Mouse (Mus musculus) embryonic facial prominence, embryonic 13.5 days (tissue): ENCODE results near the gene Nyx. TPM values are rescaled to one million over a fixed set of nuclear protein-coding genes. Genes with fewer than 3 reads are reported as not detected.

ENCODE experiments used
- ATAC-seq: fragments of 200-750 bp; cut with Nextera tagmentation; 2 replicates; pipeline ENCODE4 v1.8.0; 2017; ENCODE audit warnings: low read depth; ENCODE audit not compliant: insufficient number of reproducible peaks, insufficient read depth, low FRiP score, low TSS enrichment
- H3K27ac ChIP-seq: fragments of 300-500 bp; sonication (generic); 2 replicates; pipeline ENCODE4 v1.5.1; 2015; ENCODE audit warnings: moderate library complexity, mild to moderate bottlenecking, inconsistent platforms
- H3K27me3 ChIP-seq: fragments of 300-500 bp; sonication (generic); 2 replicates; pipeline ENCODE4 v1.6.1; 2015; ENCODE audit warnings: mild to moderate bottlenecking, inconsistent platforms
- H3K36me3 ChIP-seq: fragments of 300-500 bp; sonication (generic); 2 replicates; pipeline ENCODE4 v1.6.1; 2015; ENCODE audit warnings: mild to moderate bottlenecking, inconsistent platforms
- H3K4me1 ChIP-seq: fragments of 300-500 bp; sonication (generic); 2 replicates; pipeline ENCODE4 v1.6.1; 2015; ENCODE audit warnings: inconsistent platforms
- H3K4me2 ChIP-seq: fragments of 300-500 bp; sonication (generic); 2 replicates; pipeline ENCODE4 v1.6.1; 2015; ENCODE audit warnings: moderate library complexity, mild to moderate bottlenecking, inconsistent platforms
- H3K4me3 ChIP-seq: fragments of 300-500 bp; sonication (generic); 2 replicates; pipeline ENCODE4 v1.5.1; 2015; ENCODE audit warnings: mild to moderate bottlenecking, inconsistent platforms
- H3K9ac ChIP-seq: fragments of 300-500 bp; sonication (generic); 2 replicates; pipeline ENCODE4 v1.6.1; 2015; ENCODE audit warnings: mild to moderate bottlenecking, inconsistent platforms
- H3K9me3 ChIP-seq: fragments of 300-500 bp; sonication (generic); 2 replicates; pipeline ENCODE4 v1.6.1; 2016; ENCODE audit warnings: inconsistent platforms
- WGBS: fragments of 180-500 bp; shearing (Covaris S2); methylation state at CpG from one replicate; pipeline ENCODE4 v1.1.7; 2015; ENCODE audit warnings: mixed read lengths; 5-methylcytosine and 5-hydroxymethylcytosine counted together
- polyA plus RNA-seq: library from polyadenylated mRNA; unstranded; fragments of >200 nt; fragmentation: Nextera tagmentation; extraction: Ambion mirVana; gene quantifications from 2 replicates; pipeline ENCODE4 v1.2.1, GENCODE M21; 2015

The Nyx gene
- polyA plus RNA-seq, 1 experiment from 2014 or later = 0.07 TPM

DNA sequence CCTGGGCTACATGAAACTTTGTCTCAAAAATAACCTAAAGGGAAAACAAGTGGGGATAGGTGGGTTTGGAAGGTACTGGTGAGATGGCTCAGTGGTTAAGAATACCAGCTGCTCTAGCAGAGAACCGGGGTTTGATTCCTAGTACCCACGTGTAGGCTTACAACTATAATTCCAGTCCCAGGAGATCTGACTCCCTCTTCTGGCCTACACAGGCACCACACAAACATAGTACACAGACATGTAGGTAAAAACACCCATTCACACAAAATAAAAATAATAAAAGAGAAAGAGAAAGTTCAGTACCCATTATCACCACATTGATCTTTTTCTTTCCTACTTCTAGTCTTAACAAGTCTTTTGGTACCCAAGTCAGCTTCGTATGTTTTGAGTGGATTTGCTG is 6.0 kb downstream of the Nyx start:
- no peak overlapping the region for H3K4me2 ChIP-seq
- H3K27ac ChIP-seq = no peak overlapping the region
- ATAC-seq = no peak
- H3K27me3 ChIP-seq = peaks cover 42% of the 10 kb centered on the region
- 69% methylated on average over 3 of the region's 3 CpGs for WGBS
- no peaks in the 10 kb centered on the region for H3K36me3 ChIP-seq
- 0 out of 2 replicates have a peak, but pooled peaks cover 1% of the 10 kb centered on the region for H3K4me1 ChIP-seq
- no peaks in the 10 kb centered on the region for H3K9me3 ChIP-seq
- H3K4me3 ChIP-seq = no peak overlapping the region
- no peak overlapping the region for H3K9ac ChIP-seq

DNA sequence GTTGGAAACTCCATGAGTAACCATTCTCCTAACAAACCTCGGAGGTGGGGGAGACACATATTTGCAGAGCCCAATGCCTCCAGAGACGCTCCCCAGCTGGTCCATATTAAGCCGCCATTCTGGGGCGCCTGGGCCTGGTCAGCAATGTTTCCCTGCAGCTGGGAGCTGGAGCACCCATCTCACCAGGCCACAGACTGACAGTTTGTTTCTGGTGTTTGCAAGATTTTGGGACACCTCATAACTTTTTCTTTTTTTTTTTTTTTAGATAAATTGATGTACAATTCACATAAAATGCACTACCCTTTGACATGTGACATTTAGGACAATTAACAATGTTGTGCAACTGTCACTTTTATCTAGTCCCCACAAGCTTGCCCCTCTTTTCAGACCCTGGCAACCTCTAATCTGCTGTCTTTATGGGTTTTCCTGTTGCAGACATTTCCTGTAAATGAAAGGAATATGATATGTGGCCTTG is 6.9 kb downstream of the Nyx start:
- 58% methylated on average over 4 of the region's 4 CpGs for WGBS
- no peak overlapping the region for H3K27ac ChIP-seq
- H3K9me3 ChIP-seq = no peaks in the 10 kb centered on the region
- H3K4me3 ChIP-seq = no peak overlapping the region
- no peaks in the 10 kb centered on the region for H3K4me1 ChIP-seq
- no peaks in the 10 kb centered on the region for H3K36me3 ChIP-seq
- no peak overlapping the region for H3K4me2 ChIP-seq
- no peak overlapping the region for H3K9ac ChIP-seq
- no peak for ATAC-seq
- H3K27me3 ChIP-seq = peaks cover 38% of the 10 kb centered on the region

DNA sequence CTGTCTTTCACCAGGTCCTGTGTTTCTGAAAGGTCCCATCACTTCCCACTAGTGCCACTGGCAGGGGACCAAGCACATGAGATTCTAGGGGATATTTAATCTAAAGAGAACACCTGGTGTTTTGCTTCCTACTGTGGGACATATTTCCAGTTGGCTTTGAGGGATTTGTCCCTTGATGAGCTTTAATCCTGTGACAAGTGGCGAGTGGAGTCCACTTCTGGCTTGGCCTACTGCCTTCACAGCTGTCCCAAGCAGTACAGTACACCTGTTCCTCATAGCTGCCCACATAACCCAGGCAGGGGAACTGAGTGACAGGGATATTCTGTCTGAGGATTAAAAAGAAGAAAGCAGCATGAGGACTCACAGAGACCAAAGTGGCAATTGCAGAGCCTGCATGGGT is 9.5 kb downstream of the Nyx start:
- H3K4me1 ChIP-seq = no peaks in the 10 kb centered on the region
- no peak overlapping the region for H3K27ac ChIP-seq
- H3K4me3 ChIP-seq = no peak overlapping the region
- no peak overlapping the region for H3K9ac ChIP-seq
- no peaks in the 10 kb centered on the region for H3K36me3 ChIP-seq
- WGBS = 52% methylated on average over 1 of the region's 1 CpGs
- H3K9me3 ChIP-seq = no peaks in the 10 kb centered on the region
- H3K4me2 ChIP-seq = no peak overlapping the region
- peaks cover 41% of the 10 kb centered on the region for H3K27me3 ChIP-seq
- no peak for ATAC-seq

DNA sequence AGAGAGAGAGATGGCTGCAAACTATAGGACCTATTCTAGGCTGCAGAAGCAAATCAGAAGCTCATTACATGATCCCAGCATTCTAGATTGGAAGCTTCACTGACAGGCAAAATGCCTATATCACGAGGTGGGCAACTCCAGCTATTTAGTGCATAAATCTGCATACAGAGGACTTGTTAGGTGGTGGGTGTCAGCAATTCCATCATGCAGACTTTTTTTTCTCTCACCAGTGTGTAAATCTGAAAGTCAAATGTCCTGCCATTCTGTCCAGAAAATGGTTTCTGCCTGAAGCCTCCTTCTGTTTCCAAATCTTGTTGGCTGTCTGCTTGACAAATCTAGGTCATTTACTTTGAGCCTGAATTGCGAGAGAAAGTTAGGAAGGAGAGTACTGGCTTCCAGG is 11.7 kb downstream of the Nyx start:
- H3K9me3 ChIP-seq = no peaks in the 10 kb centered on the region
- no peak overlapping the region for H3K4me2 ChIP-seq
- WGBS = 64% methylated on average over 2 of the region's 2 CpGs
- H3K36me3 ChIP-seq = no peaks in the 10 kb centered on the region
- H3K9ac ChIP-seq = no peak overlapping the region
- H3K27me3 ChIP-seq = peaks cover 35% of the 10 kb centered on the region
- H3K4me3 ChIP-seq = no peak overlapping the region
- no peak for ATAC-seq
- H3K4me1 ChIP-seq = no peaks in the 10 kb centered on the region
- no peak overlapping the region for H3K27ac ChIP-seq

DNA sequence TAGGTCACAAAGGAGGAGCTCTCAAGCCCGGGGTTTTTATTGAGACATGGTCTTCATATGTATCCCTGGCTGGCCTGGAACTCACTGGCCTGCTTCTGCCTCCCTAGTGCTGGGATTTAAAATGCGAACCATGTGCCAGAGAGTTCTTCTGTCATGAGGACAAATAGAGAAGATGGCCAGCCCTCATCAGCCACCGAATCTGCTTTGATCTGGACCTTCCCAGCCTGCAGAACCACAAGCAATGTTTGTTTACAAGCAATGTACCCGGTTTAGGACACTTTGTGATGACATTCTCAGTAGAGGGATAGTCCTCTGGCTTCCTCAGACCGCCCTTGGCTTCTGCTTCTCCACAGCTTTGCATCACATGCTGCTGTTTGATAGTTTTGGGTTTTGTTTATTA is 12.4 kb downstream of the Nyx start:
- H3K9ac ChIP-seq = no peak overlapping the region
- no peak overlapping the region for H3K4me2 ChIP-seq
- no peak overlapping the region for H3K4me3 ChIP-seq
- H3K27me3 ChIP-seq = peaks cover 33% of the 10 kb centered on the region
- 70% methylated on average over 5 of the region's 5 CpGs for WGBS
- no peaks in the 10 kb centered on the region for H3K36me3 ChIP-seq
- H3K4me1 ChIP-seq = no peaks in the 10 kb centered on the region
- no peaks in the 10 kb centered on the region for H3K9me3 ChIP-seq
- ATAC-seq = no peak
- H3K27ac ChIP-seq = no peak overlapping the region

DNA sequence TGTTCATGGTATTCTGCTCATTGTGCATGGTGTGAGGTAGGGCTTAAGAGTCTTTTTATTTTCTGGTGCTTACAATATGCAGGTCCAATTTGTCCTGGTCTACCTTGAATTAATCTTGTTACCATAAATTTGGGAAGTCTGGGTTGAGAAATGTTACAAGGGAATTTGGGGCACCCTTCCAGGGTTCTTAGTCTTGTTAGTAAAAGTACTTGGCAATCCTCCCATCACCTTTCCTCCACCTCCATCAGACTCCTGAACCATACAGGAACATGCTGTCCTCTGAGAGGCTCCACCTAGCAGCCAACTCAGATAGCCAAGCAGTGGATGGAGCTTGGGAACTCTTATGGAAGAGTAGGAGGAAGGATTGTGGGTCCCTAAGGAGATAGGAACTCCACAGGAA is 13.7 kb downstream of the Nyx start:
- Histone ChIP-seq H3K36me3 (no peaks in the 10 kb centered on the region), H3K9ac (no peak overlapping the region), H3K9me3 (no peaks in the 10 kb centered on the region), H3K4me1 (no peaks in the 10 kb centered on the region), H3K4me3 (no peak overlapping the region), H3K4me2 (no peak overlapping the region), H3K27ac (no peak overlapping the region), H3K27me3 (peaks cover 28% of the 10 kb centered on the region)
- ATAC-seq = no peak

DNA sequence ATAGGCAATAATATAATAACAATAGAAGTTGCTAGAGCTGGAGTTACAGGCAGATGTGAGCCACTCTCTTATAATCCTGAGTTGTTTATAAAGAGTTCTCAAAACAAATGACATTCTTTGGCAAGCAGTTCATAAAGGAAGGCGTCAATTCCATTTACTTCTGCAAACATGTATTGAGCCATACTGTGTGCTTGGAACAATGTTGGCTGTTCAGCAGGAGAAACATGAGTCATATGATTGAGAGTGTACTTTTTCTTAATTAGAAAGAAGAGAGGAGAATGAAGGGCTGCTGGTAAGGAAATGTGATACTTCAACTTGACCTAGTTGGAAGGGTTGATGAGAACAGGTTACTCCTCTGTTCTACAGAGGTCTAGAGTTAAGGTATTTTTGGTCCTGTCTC is 16.7 kb downstream of the Nyx start:
- no peaks in the 10 kb centered on the region for H3K36me3 ChIP-seq
- no peak overlapping the region for H3K4me2 ChIP-seq
- no peak overlapping the region for H3K9ac ChIP-seq
- H3K4me3 ChIP-seq = no peak overlapping the region
- no peak for ATAC-seq
- H3K27me3 ChIP-seq = peaks cover 25% of the 10 kb centered on the region; the same call in 1 of the 2 replicates
- WGBS = 67% methylated on average over 1 of the region's 1 CpGs
- no peaks in the 10 kb centered on the region for H3K9me3 ChIP-seq
- H3K27ac ChIP-seq = no peak overlapping the region
- H3K4me1 ChIP-seq = no peaks in the 10 kb centered on the region

DNA sequence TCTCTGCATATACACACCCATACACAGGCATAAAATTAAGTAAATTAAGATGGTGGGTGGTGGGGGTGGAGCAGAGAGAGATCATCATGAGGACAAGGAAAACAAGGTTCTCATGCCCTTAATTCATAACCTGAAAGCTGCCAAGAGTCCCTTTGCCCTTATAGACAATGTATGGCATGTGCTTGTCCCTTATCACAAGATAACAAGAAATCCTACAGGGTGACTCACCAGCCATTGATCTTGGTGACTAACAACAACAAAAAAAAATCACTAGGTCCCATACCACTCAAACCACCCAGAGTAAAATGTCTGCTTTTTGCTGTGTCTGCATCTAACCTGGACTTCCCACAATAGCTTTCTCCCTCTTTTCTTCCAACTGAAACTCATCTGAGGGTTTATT is 18.5 kb downstream of the Nyx start:
- H3K36me3 ChIP-seq = no peaks in the 10 kb centered on the region
- H3K4me2 ChIP-seq = no peak overlapping the region
- H3K9me3 ChIP-seq = no peaks in the 10 kb centered on the region
- no peak for ATAC-seq
- no peaks in the 10 kb centered on the region for H3K4me1 ChIP-seq
- H3K27me3 ChIP-seq = peaks cover 18% of the 10 kb centered on the region; the same call in 1 of the 2 replicates
- no peak overlapping the region for H3K27ac ChIP-seq
- H3K9ac ChIP-seq = no peak overlapping the region
- no peak overlapping the region for H3K4me3 ChIP-seq

DNA sequence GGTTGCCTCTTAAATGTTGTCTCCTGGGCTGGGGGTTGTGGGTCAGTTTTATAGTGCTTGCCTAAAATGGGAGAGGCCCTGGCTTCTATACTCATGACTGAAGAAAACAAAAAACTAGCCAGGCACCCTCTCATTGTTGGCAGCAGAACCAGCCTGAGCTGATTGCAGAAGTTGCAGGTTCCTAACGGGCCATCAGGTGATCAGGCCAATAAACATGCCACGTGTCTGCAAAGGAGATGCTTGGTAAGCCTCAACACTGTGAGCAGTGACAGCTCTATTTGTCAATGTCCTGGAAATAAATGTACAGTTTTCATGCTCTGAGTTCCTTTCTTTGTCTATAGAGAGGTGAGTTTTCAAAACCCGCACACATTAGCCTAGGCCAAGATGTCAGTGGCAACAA is 23.1 kb downstream of the Nyx start:
- H3K4me2 ChIP-seq = no peak overlapping the region
- no peak overlapping the region for H3K27ac ChIP-seq
- no peak for ATAC-seq
- no peaks in the 10 kb centered on the region for H3K4me1 ChIP-seq
- WGBS = 78% methylated on average over 3 of the region's 3 CpGs
- H3K9me3 ChIP-seq = no peaks in the 10 kb centered on the region
- peaks cover 30% of the 10 kb centered on the region; the same call in 1 of the 2 replicates for H3K27me3 ChIP-seq
- H3K9ac ChIP-seq = no peak overlapping the region
- no peak overlapping the region for H3K4me3 ChIP-seq
- no peaks in the 10 kb centered on the region for H3K36me3 ChIP-seq

DNA sequence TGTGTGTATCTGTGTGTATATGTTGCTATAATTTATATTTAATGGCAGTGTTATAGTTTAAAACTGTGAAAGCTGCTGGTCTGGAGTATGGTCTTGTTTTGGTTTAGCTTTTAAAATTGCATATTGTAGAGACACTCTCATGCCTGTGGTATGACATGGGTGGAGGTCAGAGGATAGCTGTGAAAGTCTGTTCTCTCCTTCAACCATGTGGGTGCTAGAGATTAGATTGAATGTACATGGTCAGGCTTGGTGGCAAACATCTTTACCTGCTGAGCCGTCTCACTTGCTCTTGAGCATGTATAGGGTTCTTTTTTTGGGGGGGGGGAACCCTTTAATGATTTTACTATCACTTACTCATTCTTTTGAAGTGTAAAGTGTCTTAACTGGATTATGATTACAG is 23.9 kb downstream of the Nyx start:
- Histone ChIP-seq H3K27ac (no peak overlapping the region), H3K36me3 (no peaks in the 10 kb centered on the region), H3K4me1 (no peaks in the 10 kb centered on the region), H3K4me3 (no peak overlapping the region), H3K9ac (no peak overlapping the region), H3K27me3 (peaks cover 28% of the 10 kb centered on the region; the same call in 1 of the 2 replicates), H3K9me3 (no peaks in the 10 kb centered on the region), H3K4me2 (no peak overlapping the region)
- ATAC-seq = no peak
- 62% methylated on average over 1 of the region's 1 CpGs for WGBS

DNA sequence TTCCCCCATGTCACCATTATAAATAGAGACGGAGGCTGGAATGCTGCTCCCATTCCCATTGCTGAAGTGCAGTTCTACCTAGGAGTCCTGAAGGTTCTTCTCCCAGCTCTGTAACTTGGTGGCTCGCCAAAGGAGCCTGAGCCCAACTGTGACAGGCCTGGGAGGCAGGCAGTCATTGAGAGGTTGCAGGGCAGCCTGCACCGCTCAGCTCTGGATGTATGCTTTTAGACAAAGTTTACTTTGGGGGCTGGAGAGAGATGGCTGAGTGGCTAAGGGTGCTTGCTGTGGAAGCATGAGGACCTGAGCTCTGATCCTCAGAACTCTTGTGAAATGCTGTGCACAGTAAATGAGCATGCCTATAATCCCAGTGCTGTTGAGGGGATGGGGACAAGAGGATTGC is 25.0 kb downstream of the Nyx start:
- Histone ChIP-seq H3K9me3 (no peaks in the 10 kb centered on the region), H3K9ac (no peak overlapping the region), H3K27me3 (peaks cover 29% of the 10 kb centered on the region; the same call in 1 of the 2 replicates), H3K36me3 (no peaks in the 10 kb centered on the region), H3K4me1 (no peaks in the 10 kb centered on the region), H3K4me2 (no peak overlapping the region), H3K27ac (no peak overlapping the region), H3K4me3 (no peak overlapping the region)
- no peak for ATAC-seq
- WGBS = 82% methylated on average over 3 of the region's 3 CpGs

DNA sequence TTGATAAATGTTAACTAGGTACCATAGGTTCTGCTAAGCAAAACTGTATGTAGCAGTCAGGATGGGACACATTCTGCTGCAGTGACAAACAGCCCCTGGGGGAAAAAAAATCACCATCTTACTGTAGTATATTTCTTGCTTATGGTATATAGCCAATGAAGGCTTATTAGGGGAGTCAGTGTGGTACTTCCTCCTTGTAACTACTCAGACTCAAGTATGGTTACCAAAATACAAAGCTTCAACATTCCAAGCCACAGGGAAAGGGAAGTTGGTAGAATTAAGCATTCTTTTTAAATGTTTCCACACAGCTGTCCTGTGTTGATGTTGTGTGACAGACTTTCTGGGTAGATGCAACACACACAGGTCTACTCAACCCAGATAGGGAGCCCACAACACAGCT is 27.0 kb downstream of the Nyx start:
- Histone ChIP-seq H3K36me3 (no peaks in the 10 kb centered on the region), H3K4me2 (no peak overlapping the region), H3K9ac (no peak overlapping the region), H3K27ac (no peak overlapping the region), H3K27me3 (peaks cover 27% of the 10 kb centered on the region), H3K9me3 (no peaks in the 10 kb centered on the region), H3K4me3 (no peak overlapping the region), H3K4me1 (no peaks in the 10 kb centered on the region)
- no peak for ATAC-seq
